Mouse (Mus musculus) layer of hippocampus, adult 2 months (tissue): ENCODE data around the gene Wdr17. TPM values are rescaled to one million over a fixed set of nuclear protein-coding genes. Genes with fewer than 3 reads are reported as not detected.
A peak's percentile ranks its signal among the peaks of the same experiment; 100 is the strongest.

Source experiments
- DNase-seq, 2 experiments: peaks; one replicate each; pipeline ENCODE4 v3.0.0; 2022; ENCODE audit warnings: low spot score in 2 of 2
- H3K27ac ChIP-seq: fragments of 200-600 bp; 2 replicates; pipeline ENCODE4 v1.8.1; 2022
- H3K4me3 ChIP-seq: fragments of 200-600 bp; 2 replicates; pipeline ENCODE4 v1.8.1; 2022; ENCODE audit warnings: mild to moderate bottlenecking
- CTCF ChIP-seq: fragments of 200-600 bp; conservative IDR thresholded peaks from 2 replicates; pipeline ENCODE4 v1.8.1; 2022; ENCODE audit warnings: antibody characterized with exemption, mild to moderate bottlenecking, moderate library complexity
- long read RNA-seq, 2 experiments: library from polyadenylated mRNA; stranded (forward); transcript quantifications; one replicate each; pipeline ENCODE4 v2.0.0; 2021; ENCODE audit warnings: borderline mapping rate in 2 of 2
- total RNA-seq, 2 experiments: library from RNA; stranded (reverse); gene quantifications; 2 replicates each; pipeline ENCODE4 v1.2.3; 2021

Gene Wdr17
- 10 to 100 TPM; 34.4 to 35.2 TPM for total RNA-seq
- long read RNA-seq, experiment 1, full-length matches to known transcripts, result 1 of 16 reads
- long read RNA-seq, experiment 1, partial matches to known transcripts, result 1 of 16 reads
- long read RNA-seq, experiment 1, other reads (novel, unspliced or antisense), result 14 of 16 reads
- long read RNA-seq, experiment 2, full-length matches to known transcripts, result 1 of 23 reads
- long read RNA-seq, experiment 2, partial matches to known transcripts, result 1 of 23 reads
- long read RNA-seq, experiment 2, other reads (novel, unspliced or antisense), result 21 of 23 reads

GRCm38 (mm10) chr8:54886987-54887785 is at the start of gene Wdr17:
Gene Wdr17, minus strand, starts transcription at chr8:54887184.
- Histone ChIP-seq H3K4me3 (no peak within 1 kb of the TSS), H3K27ac (peak within 1 kb of the TSS; percentile 92)
- TF ChIP-seq CTCF, result no peak
- peak in 1 of 2 experiments; percentile 47 for DNase-seq

GRCm38 (mm10) chr8:54932306-54932705 is 45.3 kb upstream of the Wdr17 start:
- TF ChIP-seq CTCF, result no peak
- DNase-seq, result no peak
- Histone ChIP-seq H3K27ac (no peak overlapping the region), H3K4me3 (no peak overlapping the region)

GRCm38 (mm10) chr8:54924936-54925335 is 38.0 kb upstream of the Wdr17 start:
- no peak overlapping the region for H3K4me3 ChIP-seq
- no peak for TF ChIP-seq CTCF

DNA sequence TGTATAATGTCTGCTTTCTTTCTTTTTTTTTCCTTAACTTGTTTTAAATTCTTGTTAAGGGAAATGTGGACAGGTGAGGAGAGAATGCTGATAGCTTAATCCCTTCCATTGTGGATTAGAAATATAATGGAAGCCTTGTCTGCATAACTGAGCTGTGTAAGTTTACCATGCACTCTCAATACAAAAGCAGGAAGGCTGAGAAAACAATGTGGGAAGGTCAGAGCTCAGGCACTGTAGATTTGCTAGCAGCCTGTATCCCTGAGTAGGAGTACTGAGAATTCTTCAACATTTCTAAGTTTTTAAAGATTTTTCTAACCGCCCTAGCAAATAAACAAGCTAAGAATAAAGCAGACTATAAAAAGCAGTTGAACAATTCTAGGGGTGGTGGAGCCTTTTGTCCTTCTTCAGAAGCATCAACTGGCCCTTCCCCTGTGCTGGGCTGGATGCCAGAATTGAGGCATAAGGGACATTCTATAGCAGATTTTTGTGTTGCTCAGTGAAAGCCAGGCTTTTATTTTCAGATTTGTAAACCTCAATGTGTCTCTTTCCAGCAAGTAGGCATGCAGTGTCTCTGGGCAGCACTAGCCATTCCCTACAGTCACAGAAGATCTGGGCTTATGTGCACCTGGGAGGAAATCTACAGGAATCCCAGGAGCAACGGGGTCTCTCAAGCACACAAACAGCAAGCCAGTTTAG is 35.3 kb upstream of the Wdr17 start:
- H3K4me3 ChIP-seq, result no peak overlapping the region
- no peak for TF ChIP-seq CTCF
- peak overlapping the region; percentile 59 for H3K27ac ChIP-seq
- no peak for DNase-seq

More at GRCm38 (mm10) chr8:54924936-54925335, 38.0 kb upstream of the Wdr17 start:
- no peak overlapping the region for H3K27ac ChIP-seq
- no peak for DNase-seq

DNA sequence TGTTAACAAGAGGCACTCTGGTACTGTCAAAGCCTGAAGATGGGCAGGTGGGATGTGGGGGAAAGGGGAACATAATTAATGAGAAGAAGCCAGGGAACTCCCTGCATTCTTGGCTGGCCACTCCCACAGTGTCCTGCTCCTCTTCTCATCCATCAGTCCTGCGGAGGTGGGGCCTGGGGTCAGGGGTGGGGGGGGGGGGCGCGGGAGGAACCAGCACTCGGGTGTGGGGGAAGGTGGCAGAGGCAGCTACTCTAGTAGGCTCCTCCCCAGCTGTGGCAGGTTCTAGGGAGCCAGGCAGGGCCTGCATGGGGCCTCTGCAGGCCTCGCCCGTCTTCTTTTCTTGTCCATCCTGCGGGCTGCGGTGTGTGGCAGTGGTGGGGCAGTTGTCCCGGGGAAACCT is 30.7 kb upstream of the Wdr17 start:
- no peak for DNase-seq
- TF ChIP-seq CTCF, result no peak

DNA sequence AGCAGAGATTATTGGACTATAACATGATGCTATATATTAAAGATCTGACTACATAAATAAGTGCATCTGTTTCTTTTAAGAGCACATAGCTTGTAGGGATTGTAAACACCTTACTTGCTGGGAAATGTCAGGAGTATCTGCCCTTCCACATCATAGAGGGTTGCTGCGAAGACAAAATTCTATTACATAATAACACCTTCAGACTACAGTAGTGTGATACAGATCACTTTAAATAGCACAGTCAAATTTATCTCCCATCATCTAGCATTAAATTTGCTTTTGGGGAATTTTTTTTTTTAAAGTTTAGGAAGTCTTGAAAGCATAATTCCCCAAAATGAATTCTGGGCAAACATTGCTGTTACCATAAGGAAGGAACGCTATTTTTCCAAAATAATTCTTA is 25.9 kb upstream of the Wdr17 start:
- DNase-seq, result no peak
- no peak overlapping the region for H3K27ac ChIP-seq
- H3K4me3 ChIP-seq, result no peak overlapping the region
- no peak for TF ChIP-seq CTCF

More for the DNA sequence above, 30.7 kb upstream of the Wdr17 start:
- H3K27ac ChIP-seq, result no peak overlapping the region
- no peak overlapping the region for H3K4me3 ChIP-seq

GRCm38 (mm10) chr8:54899444-54899843 is 12.5 kb upstream of the Wdr17 start:
- Histone ChIP-seq H3K27ac (no peak overlapping the region), H3K4me3 (no peak overlapping the region)
- no peak for DNase-seq
- no peak for TF ChIP-seq CTCF

DNA sequence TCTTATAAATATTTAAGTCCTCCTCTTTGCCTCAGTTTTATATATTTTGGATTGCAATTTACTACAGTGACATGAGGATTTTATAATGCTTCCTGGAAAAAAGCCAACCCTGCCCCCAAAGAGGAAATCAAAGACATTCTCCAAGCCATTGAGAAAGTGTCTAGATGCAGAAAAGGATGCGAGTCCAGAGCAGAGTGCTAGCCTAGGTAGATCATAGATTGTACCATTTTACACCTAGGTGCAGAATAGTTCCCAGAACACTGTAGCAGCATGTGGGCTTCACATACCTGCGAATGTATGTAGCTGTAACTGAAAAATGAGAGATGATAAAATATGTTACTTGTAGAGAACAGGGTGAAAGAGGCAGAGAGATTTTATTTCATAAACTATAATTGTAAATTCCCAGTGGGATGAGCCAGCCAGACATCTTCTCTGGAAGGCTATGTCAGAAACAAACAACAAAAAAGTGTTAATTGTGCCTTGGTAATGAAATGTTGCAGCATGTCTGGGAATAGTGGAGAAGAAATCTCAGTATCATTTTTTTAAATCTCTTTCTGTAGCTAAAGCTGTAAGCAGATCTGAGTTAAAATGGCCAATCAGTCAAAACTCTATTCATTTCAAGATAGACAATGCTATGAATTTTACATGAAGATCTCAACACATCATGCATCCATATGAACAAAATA is 7.8 kb upstream of the Wdr17 start:
- Histone ChIP-seq H3K4me3 (no peak overlapping the region), H3K27ac (peak overlapping the region; percentile 32; the same call in 1 of the 2 replicates)
- no peak for DNase-seq
- TF ChIP-seq CTCF, result no peak

DNA sequence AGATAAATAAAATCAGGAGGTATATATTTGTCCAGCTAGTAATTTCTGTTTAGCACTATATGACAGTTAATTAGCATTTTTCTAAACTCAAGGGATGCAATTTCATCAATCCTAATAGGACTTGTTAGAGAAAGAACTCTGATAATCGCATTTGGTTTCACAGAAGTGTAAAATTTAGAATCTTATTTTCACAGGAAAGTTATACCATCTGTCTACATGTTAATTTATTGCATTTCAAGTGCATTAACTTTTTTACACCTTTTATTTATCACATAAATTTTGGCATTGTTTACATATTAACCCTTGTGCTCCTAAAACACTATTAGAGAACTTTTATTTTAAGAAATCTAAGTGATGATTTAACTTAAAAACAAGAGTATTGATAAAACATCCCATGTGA is 7.2 kb upstream of the Wdr17 start:
- TF ChIP-seq CTCF, result no peak
- no peak overlapping the region for H3K27ac ChIP-seq
- no peak overlapping the region for H3K4me3 ChIP-seq

DNA sequence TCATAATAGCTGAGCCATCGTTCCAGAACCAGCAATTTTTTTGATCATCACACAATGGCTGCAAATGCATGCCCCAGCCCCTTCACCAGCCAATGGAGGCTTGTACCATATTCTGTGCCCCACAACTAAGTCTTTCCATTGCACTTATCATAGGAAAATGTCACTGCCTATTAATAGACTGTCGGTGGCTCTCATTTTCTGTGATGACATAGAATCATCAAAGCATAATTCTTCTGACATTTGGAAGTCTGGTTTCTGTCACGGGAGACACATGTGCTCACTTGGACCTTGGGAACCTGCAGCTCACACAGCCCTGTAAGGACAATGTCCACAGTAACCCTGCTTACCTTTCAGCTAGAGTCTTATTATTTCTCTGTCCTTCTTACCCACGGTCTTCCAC is 424 bp downstream of the Wdr17 start:
- TF ChIP-seq CTCF, result no peak
- no peak for DNase-seq

More for the DNA sequence above, 7.2 kb upstream of the Wdr17 start:
- DNase-seq, result no peak

DNA sequence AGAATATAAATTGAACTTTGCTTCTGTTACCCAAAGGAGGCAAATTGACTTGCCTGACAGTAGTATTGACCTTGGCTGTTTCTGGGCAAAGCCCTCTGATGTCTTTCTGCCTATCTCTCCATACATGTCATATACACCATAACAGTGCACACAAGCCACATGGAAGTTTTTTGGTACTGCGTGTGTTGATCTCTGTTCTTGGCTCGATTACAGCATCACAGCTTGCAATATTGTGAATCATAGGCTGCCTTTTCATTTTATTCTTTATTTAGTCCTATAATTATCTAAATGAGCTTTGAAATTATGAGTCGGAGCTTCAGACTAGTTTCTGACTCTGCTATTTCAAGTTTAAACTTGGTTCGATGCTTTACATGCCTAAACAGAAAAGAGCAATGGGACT is 10.5 kb downstream of the Wdr17 start:
- Histone ChIP-seq H3K4me3 (no peak overlapping the region), H3K27ac (peak overlapping the region; percentile 82)
- peak; percentile 59 to 71 for DNase-seq
- no peak for TF ChIP-seq CTCF

More for the DNA sequence above, 424 bp downstream of the Wdr17 start:
- Histone ChIP-seq H3K27ac (peak overlapping the region; percentile 92), H3K4me3 (no peak overlapping the region)

GRCm38 (mm10) chr8:54864761-54865064 is 22.3 kb downstream of the Wdr17 start:
- Histone ChIP-seq H3K4me3 (no peak overlapping the region; the same call in 1 of the 2 replicates), H3K27ac (peak overlapping the region; percentile 90)
- no peak for DNase-seq
- TF ChIP-seq CTCF, result no peak
